Mouse (Mus musculus) cerebellum, postnatal 10 days (tissue): ENCODE measurements around the gene Epb41l2.

ENCODE experiments used
- DNase-seq, 2 experiments: peaks; one replicate each; pipeline ENCODE4 v3.0.0; 2021; ENCODE audit warnings: mixed read lengths in 2 of 2

The Epb41l2 gene

GRCm38 (mm10) chr10:25365708-25366107 is 6.1 kb downstream of the Epb41l2 start:
- DNase-seq, result no peak

- DNase-seq, result no peak
These were observed 7.1 kb downstream of the Epb41l2 start for GRCm38 (mm10) chr10:25366691-25367090.

- DNase-seq, result no peak
These were observed 9.3 kb downstream of the Epb41l2 start for GRCm38 (mm10) chr10:25368928-25369327.

- DNase-seq, result no peak
These were observed 10.1 kb downstream of the Epb41l2 start for GRCm38 (mm10) chr10:25369691-25370090.

GRCm38 (mm10) chr10:25371336-25371735 is 11.7 kb downstream of the Epb41l2 start:
- no peak for DNase-seq

GRCm38 (mm10) chr10:25371915-25372371 is 12.3 kb downstream of the Epb41l2 start:
- no peak for DNase-seq

- DNase-seq, result no peak
These were observed 13.0 kb downstream of the Epb41l2 start for GRCm38 (mm10) chr10:25372510-25373148.

- no peak for DNase-seq
These were observed 15.4 kb downstream of the Epb41l2 start for GRCm38 (mm10) chr10:25375036-25375435.

GRCm38 (mm10) chr10:25380746-25381481 is 21.3 kb downstream of the Epb41l2 start:
- DNase-seq, result no peak

GRCm38 (mm10) chr10:25381951-25382350 is 22.4 kb downstream of the Epb41l2 start:
- no peak for DNase-seq

- DNase-seq, result no peak
These were observed 23.6 kb downstream of the Epb41l2 start for GRCm38 (mm10) chr10:25383171-25383570.

GRCm38 (mm10) chr10:25384391-25384790 is 24.8 kb downstream of the Epb41l2 start:
- DNase-seq, result no peak

- DNase-seq, result no peak
These were observed 26.4 kb downstream of the Epb41l2 start for GRCm38 (mm10) chr10:25385811-25386580.

GRCm38 (mm10) chr10:25386868-25387267 is 27.3 kb downstream of the Epb41l2 start:
- no peak for DNase-seq

- DNase-seq, result no peak
These were observed 27.7 kb downstream of the Epb41l2 start for GRCm38 (mm10) chr10:25387268-25387667.

GRCm38 (mm10) chr10:25392786-25393185 is 33.2 kb downstream of the Epb41l2 start:
- no peak for DNase-seq

GRCm38 (mm10) chr10:25393721-25394120 is 34.1 kb downstream of the Epb41l2 start:
- no peak for DNase-seq

- no peak for DNase-seq
These were observed 35.8 kb downstream of the Epb41l2 start for GRCm38 (mm10) chr10:25395236-25395886.

- DNase-seq, result no peak
These were observed 37.3 kb downstream of the Epb41l2 start for GRCm38 (mm10) chr10:25396859-25397258.

- no peak for DNase-seq
These were observed 38.4 kb downstream of the Epb41l2 start for GRCm38 (mm10) chr10:25397767-25398690.

- DNase-seq, result no peak
These were observed 39.4 kb downstream of the Epb41l2 start for GRCm38 (mm10) chr10:25399016-25399415.

- DNase-seq, result no peak
These were observed 40.5 kb downstream of the Epb41l2 start for GRCm38 (mm10) chr10:25400076-25400475.
